ENCODE assay signal across 21 mouse cellular contexts in genomic region chr4:138322692-138323091, GRCm38 (mm10). TPM values are rescaled to one million over a fixed set of nuclear protein-coding genes. Genes with fewer than 3 reads are reported as not detected.
DNase-seq lines count a peak whose midpoint lies in the region; ATAC-seq and TF ChIP-seq lines count a peak whose summit lies in the region.
"Had no signal": no experiment of that assay in that cellular context is flagged by ENCODE, and none has a peak within 500 bp of the region (broad histone marks: within the 10 kb centered on the region; RNA-seq: fewer than 3 reads in every experiment).

No protein-coding gene starts in this region.

- no peaks in the 10 kb centered on the region for H3K9me3 ChIP-seq in forebrain, embryonic 10.5 days
- no peaks in the 10 kb centered on the region for H3K9me3 ChIP-seq in forebrain, embryonic 11.5 days (ENCODE audit: control insufficient read depth, low read length)
- H3K9me3 ChIP-seq in heart, embryonic 14.5 days (ENCODE audit: control insufficient read depth, low read length) = no peaks in the 10 kb centered on the region
- no peaks in the 10 kb centered on the region for H3K9me3 ChIP-seq in liver, embryonic 12.5 days (replicated peaks)
- H3K9me3 ChIP-seq: G1E; limb, embryonic 12.5 days had no signal

- 58% methylated on average over 4 of the region's 4 CpGs for WGBS in forebrain, embryonic 10.5 days
- 28% methylated on average over 4 of the region's 4 CpGs for WGBS in forebrain, embryonic 11.5 days
- WGBS in heart, embryonic 14.5 days = 46% methylated on average over 4 of the region's 4 CpGs
- WGBS in liver, embryonic 12.5 days (ENCODE audit: insufficient replicate concordance) = 65% methylated on average over 4 of the region's 4 CpGs

- TF ChIP-seq CTCF in left cerebral cortex, adult 2 months (IDR thresholded peaks at IDR 0.05) = no peak

- no peak overlapping the region for H3K9ac ChIP-seq in forebrain, embryonic 11.5 days (ENCODE audit: low read length)
- no peak overlapping the region for H3K9ac ChIP-seq in heart, embryonic 14.5 days (ENCODE audit: low read length)
- no peak overlapping the region for H3K9ac ChIP-seq in liver, embryonic 12.5 days
- H3K9ac ChIP-seq: limb, embryonic 12.5 days; liver, embryonic 14.5 days had no signal

- intact Hi-C loops in left cerebral cortex, adult 2 months (cut with DNase I) = loop anchor here (5.0 kb wide), 1 partner anchor 530 kb away; no protein-coding TSS in a partner anchor

- DNase-seq in forebrain, embryonic 10.5 days (ENCODE audit: extremely low spot score, low spot score) = no peak
- DNase-seq in forebrain, embryonic 11.5 days (ENCODE audit: low spot score) = no peak
- DNase-seq in heart, adult 18-20 months = no peak
- DNase-seq in left cerebral cortex, adult 2 months (ENCODE audit: extremely low spot score in 1 of 2, low spot score in 2 of 2) = no peak
- no peak for DNase-seq in left cerebral cortex, adult 8-10 months (ENCODE audit: low spot score in 2 of 2)
- DNase-seq in right cerebral cortex, postnatal 25 days = no peak
- DNase-seq: cerebellum, adult 11 months; cerebellum, postnatal 14 days; embryo, embryonic 11 days; gastrocnemius, postnatal 10 days; kidney, adult 11 months; kidney, postnatal 10 days; thymus, postnatal 14 days had no signal

- H3K4me1 ChIP-seq in forebrain, embryonic 10.5 days = peaks cover 54% of the 10 kb centered on the region
- peaks cover 9% of the 10 kb centered on the region; the same call in 1 of the 2 replicates for H3K4me1 ChIP-seq in forebrain, embryonic 11.5 days (replicated peaks; ENCODE audit: control insufficient read depth, insufficient read depth, low read length)
- H3K4me1 ChIP-seq in heart, embryonic 14.5 days (ENCODE audit: control insufficient read depth in 2 of 2, insufficient read depth in 2 of 2, low read length in 2 of 2) = peaks cover 16 to 46% of the 10 kb centered on the region in 2 experiments
- peaks cover 36% of the 10 kb centered on the region for H3K4me1 ChIP-seq in liver, embryonic 12.5 days

- no peaks in the 10 kb centered on the region for H3K27me3 ChIP-seq in forebrain, embryonic 10.5 days (ENCODE audit: poor library complexity, severe bottlenecking)
- no peaks in the 10 kb centered on the region for H3K27me3 ChIP-seq in forebrain, embryonic 11.5 days (ENCODE audit: control insufficient read depth, insufficient read depth, low read length)
- H3K27me3 ChIP-seq in heart, embryonic 14.5 days (ENCODE audit: control insufficient read depth, insufficient read depth, low read length) = no peaks in the 10 kb centered on the region
- no peaks in the 10 kb centered on the region for H3K27me3 ChIP-seq in liver, embryonic 12.5 days (replicated peaks)
- H3K27me3 ChIP-seq: limb, embryonic 12.5 days had no signal

- H3K4me2 ChIP-seq in forebrain, embryonic 11.5 days (ENCODE audit: low read depth, low read length, severe bottlenecking) = no peak overlapping the region
- H3K4me2 ChIP-seq in heart, embryonic 14.5 days (ENCODE audit: low read length) = no peak overlapping the region
- no peak overlapping the region for H3K4me2 ChIP-seq in liver, embryonic 12.5 days
- H3K4me2 ChIP-seq: limb, embryonic 12.5 days had no signal

- ATAC-seq in forebrain, embryonic 11.5 days (replicated peaks; ENCODE audit: low FRiP score) = no peak
- ATAC-seq in heart, embryonic 14.5 days (ENCODE audit: insufficient number of reproducible peaks, insufficient read depth, low FRiP score, low read depth) = no peak
- ATAC-seq in liver, embryonic 12.5 days = no peak
- ATAC-seq: CD4-positive, CD25-positive, alpha-beta regulatory T cell, adult 4 months; hindbrain, postnatal 0 days; lung, postnatal 0 days had no signal

- peaks cover 4% of the 10 kb centered on the region; the same call in 1 of the 2 replicates for H3K36me3 ChIP-seq in forebrain, embryonic 10.5 days (replicated peaks)
- H3K36me3 ChIP-seq in forebrain, embryonic 11.5 days (ENCODE audit: control insufficient read depth, insufficient read depth, low read length) = no peaks in the 10 kb centered on the region
- H3K36me3 ChIP-seq in heart, embryonic 14.5 days (ENCODE audit: control insufficient read depth, insufficient read depth, low read length) = peaks cover 23% of the 10 kb centered on the region
- no peaks in the 10 kb centered on the region for H3K36me3 ChIP-seq in liver, embryonic 12.5 days

- no peak overlapping the region for H3K4me3 ChIP-seq in forebrain, embryonic 10.5 days
- H3K4me3 ChIP-seq in forebrain, embryonic 11.5 days (ENCODE audit: low read depth, low read length) = no peak overlapping the region
- no peak overlapping the region for H3K4me3 ChIP-seq in heart, embryonic 14.5 days (ENCODE audit: control insufficient read depth in 1 of 2, insufficient read depth in 1 of 2, low read depth in 1 of 2, low read length in 2 of 2)
- H3K4me3 ChIP-seq in left cerebral cortex, adult 2 months = no peak overlapping the region
- H3K4me3 ChIP-seq in liver, embryonic 12.5 days = no peak overlapping the region
- H3K4me3 ChIP-seq: limb, embryonic 12.5 days had no signal

- 0 out of 2 replicates have a peak overlapping the region, but pooled peaks have one; percentile 33 for H3K27ac ChIP-seq in forebrain, embryonic 10.5 days
- H3K27ac ChIP-seq in forebrain, embryonic 11.5 days (ENCODE audit: low read depth, low read length) = no peak overlapping the region
- H3K27ac ChIP-seq in heart, embryonic 14.5 days (replicated peaks in 1 of 2; ENCODE audit: control insufficient read depth in 1 of 2, insufficient read depth in 1 of 2, low read depth in 2 of 2, low read length in 2 of 2) = peak overlapping the region; percentile 94 to 96; a peak in 3 of 4 replicates
- H3K27ac ChIP-seq in left cerebral cortex, adult 2 months = peak overlapping the region; percentile 62
- no peak overlapping the region for H3K27ac ChIP-seq in liver, embryonic 12.5 days
- H3K27ac ChIP-seq: hindbrain, postnatal 0 days; limb, embryonic 12.5 days; liver, embryonic 14.5 days had no signal

RNA-seq across cellular contexts. Expression of gene Pink1, which starts 3.4 kb away (rescaled TPM):
- polyA plus RNA-seq in forebrain, embryonic 10.5 days (2016; fragmentation: Nextera tagmentation; extraction: Ambion mirVana) = 24.6 and 26.7 TPM in 2 replicates
- polyA plus RNA-seq in forebrain, embryonic 11.5 days (2014; fragmentation: Nextera tagmentation; extraction: Ambion mirVana) = 19.4 and 21.5 TPM in 2 replicates
- polyA plus RNA-seq in heart, embryonic 14.5 days (2014; fragmentation: Nextera tagmentation; extraction: Ambion mirVana) = 43.2 and 50.9 TPM in 2 replicates
- 100 to 1,000 TPM; 720 to 812 TPM for total RNA-seq in heart, adult 18-20 months (2021)
- total RNA-seq in left cerebral cortex, adult 2 months (2021) = 100 to 1,000 TPM; 302 to 313 TPM
- 100 to 1,000 TPM; 329 to 369 (median 363) TPM for total RNA-seq in left cerebral cortex, adult 8-10 months (2022)
- 28.8 and 30.2 TPM in 2 replicates for polyA plus RNA-seq in liver, embryonic 12.5 days (2016; fragmentation: Nextera tagmentation; extraction: Ambion mirVana)

RNA-seq across cellular contexts. Expression of gene Ddost, which starts 18.2 kb away (rescaled TPM):
- 279 and 281 TPM in 2 replicates for polyA plus RNA-seq in forebrain, embryonic 10.5 days (2016; fragmentation: Nextera tagmentation; extraction: Ambion mirVana)
- polyA plus RNA-seq in forebrain, embryonic 11.5 days (2014; fragmentation: Nextera tagmentation; extraction: Ambion mirVana) = 200 and 227 TPM in 2 replicates
- polyA plus RNA-seq in heart, embryonic 14.5 days (2014; fragmentation: Nextera tagmentation; extraction: Ambion mirVana) = 267 and 277 TPM in 2 replicates
- total RNA-seq in heart, adult 18-20 months (2021) = 10 to 100 TPM; 58.2 to 61.6 TPM
- 10 to 100 TPM; 82.4 to 88.9 TPM for total RNA-seq in left cerebral cortex, adult 2 months (2021)
- 100 to 1,000 TPM in 1 of 4 experiments, 10 to 100 TPM in 3; 92.1 to 102 (median 93.0) TPM for total RNA-seq in left cerebral cortex, adult 8-10 months (2022)
- 206 and 212 TPM in 2 replicates for polyA plus RNA-seq in liver, embryonic 12.5 days (2016; fragmentation: Nextera tagmentation; extraction: Ambion mirVana)

RNA-seq across cellular contexts. Expression of gene Cda, which starts 45.1 kb away (rescaled TPM):
- 2.1 and 2.5 TPM in 2 replicates for polyA plus RNA-seq in forebrain, embryonic 10.5 days (2016; fragmentation: Nextera tagmentation; extraction: Ambion mirVana)
- 1.9 and 2.2 TPM in 2 replicates for polyA plus RNA-seq in forebrain, embryonic 11.5 days (2014; fragmentation: Nextera tagmentation; extraction: Ambion mirVana)
- 11.5 and 14.1 TPM in 2 replicates for polyA plus RNA-seq in heart, embryonic 14.5 days (2014; fragmentation: Nextera tagmentation; extraction: Ambion mirVana)
- total RNA-seq in heart, adult 18-20 months (2021) = 1 to 10 TPM; 1.6 to 2.3 TPM
- 1 to 10 TPM; 3.8 to 4.0 TPM for total RNA-seq in left cerebral cortex, adult 2 months (2021)
- total RNA-seq in left cerebral cortex, adult 8-10 months (2022) = 1 to 10 TPM; 3.4 to 5.3 (median 4.4) TPM
- polyA plus RNA-seq in liver, embryonic 12.5 days (2016; fragmentation: Nextera tagmentation; extraction: Ambion mirVana) = 5.1 and 5.8 TPM in 2 replicates
- total RNA-seq: G1E had no signal
- polyA plus RNA-seq: CD4-positive, CD25-positive, alpha-beta regulatory T cell, adult 4 months; G1E had no signal

Comparison
In these comparisons a context has a peak if more than half of its experiments do, and no peak if none do; other contexts are left out.
1. H3K27ac ChIP-seq: peak in forebrain, embryonic 10.5 days (single experiment), heart, embryonic 14.5 days (2 of 2) and left cerebral cortex, adult 2 months (single experiment); none in forebrain, embryonic 11.5 days (single experiment) and liver, embryonic 12.5 days (single experiment).